7 mouse cellular contexts compared by ENCODE assay signal in the genomic region with DNA sequence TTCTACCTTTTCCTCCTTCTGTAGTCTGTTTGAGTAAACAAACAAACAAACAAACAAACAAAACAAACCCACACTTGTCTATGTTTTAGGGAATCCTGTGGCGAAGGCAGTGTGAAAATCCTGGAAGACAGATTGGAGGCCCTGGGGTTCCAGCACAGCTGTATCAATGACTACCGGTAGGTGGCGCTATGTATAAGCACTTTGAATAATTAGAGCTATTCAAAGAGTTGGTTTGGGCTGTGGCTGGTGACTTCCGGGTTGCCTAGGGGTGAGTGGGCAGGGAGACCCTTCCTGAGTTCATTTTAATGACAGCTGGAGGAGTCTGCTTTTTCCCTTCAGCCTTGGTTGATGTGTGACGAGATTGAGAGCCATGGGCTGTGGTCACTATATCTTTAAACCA. TPM values are rescaled to one million over a fixed set of nuclear protein-coding genes. Genes with fewer than 3 reads are reported as not detected.
A peak's percentile ranks its signal among the peaks of the same experiment; 100 is the strongest.
DNase-seq lines count a peak whose midpoint lies in the region; ATAC-seq and TF ChIP-seq lines count a peak whose summit lies in the region.

No protein-coding gene starts in this region.

- 30% methylated on average over 5 of the region's 5 CpGs for WGBS in liver, embryonic 12.5 days (ENCODE audit: insufficient replicate concordance)
- WGBS in embryonic facial prominence, embryonic 10.5 days = 47% methylated on average over 5 of the region's 5 CpGs
- WGBS in limb, embryonic 14.5 days = 47% methylated on average over 5 of the region's 5 CpGs

- TF ChIP-seq CTCF in G1E (IDR thresholded peaks at IDR 0.05; ENCODE audit: low read depth, low read length) = peak; percentile 69
- TF ChIP-seq CTCF in bone marrow macrophage, adult 2 months (IDR thresholded peaks at IDR 0.05; ENCODE audit: low read depth, low read length) = peak; percentile 95

- no peak overlapping the region for H3K9ac ChIP-seq in liver, embryonic 12.5 days
- H3K9ac ChIP-seq in limb, embryonic 14.5 days (ENCODE audit: low read depth, low read length, severe bottlenecking) = no peak overlapping the region

- H3K9me3 ChIP-seq in liver, embryonic 12.5 days (replicated peaks) = no peaks in the 10 kb centered on the region
- no peaks in the 10 kb centered on the region for H3K9me3 ChIP-seq in G1E (replicated peaks)
- no peaks in the 10 kb centered on the region for H3K9me3 ChIP-seq in embryonic facial prominence, embryonic 10.5 days
- H3K9me3 ChIP-seq in limb, embryonic 14.5 days (ENCODE audit: control insufficient read depth, low read length) = no peaks in the 10 kb centered on the region

- H3K27ac ChIP-seq in liver, embryonic 12.5 days = no peak overlapping the region
- no peak overlapping the region for H3K27ac ChIP-seq in bone marrow macrophage, adult 2 months (ENCODE audit: insufficient read depth, low read depth, low read length)
- H3K27ac ChIP-seq in embryonic facial prominence, embryonic 10.5 days (replicated peaks) = no peak overlapping the region
- H3K27ac ChIP-seq in limb, embryonic 14.5 days (replicated peaks; ENCODE audit: low read depth, low read length) = no peak overlapping the region

- no peak for ATAC-seq in liver, embryonic 12.5 days
- no peak for ATAC-seq in G1E (ENCODE audit: extremely low read depth, insufficient number of reproducible peaks, low FRiP score, poor library complexity, severe bottlenecking)
- ATAC-seq in limb, embryonic 14.5 days (ENCODE audit: low FRiP score, low read depth) = no peak

- no peak overlapping the region for H3K4me3 ChIP-seq in liver, embryonic 12.5 days
- H3K4me3 ChIP-seq in G1E (ENCODE audit: low read depth, low read length) = no peak overlapping the region
- H3K4me3 ChIP-seq in bone marrow macrophage, adult 2 months (ENCODE audit: insufficient read depth, low read length) = no peak overlapping the region
- no peak overlapping the region for H3K4me3 ChIP-seq in embryonic facial prominence, embryonic 10.5 days
- no peak overlapping the region for H3K4me3 ChIP-seq in limb, embryonic 14.5 days (replicated peaks; ENCODE audit: low read length)

- DNase-seq in liver (peak; percentile 40), G1E (ENCODE audit: low spot score) (peak; percentile 17)
- peak; percentile 41 for DNase-seq in embryonic facial prominence, embryonic 10.5 days (ENCODE audit: low spot score)
- DNase-seq in limb, embryonic 14.5 days (ENCODE audit: low spot score) = peak; percentile 40
- DNase-seq in spleen, postnatal 10 days (ENCODE audit: low spot score in 2 of 2) = peak; percentile 45 to 70

- TF ChIP-seq POLR2A in bone marrow macrophage, adult 2 months (IDR thresholded peaks at IDR 0.05; ENCODE audit: borderline replicate concordance, low read depth, low read length) = no peak
- TF ChIP-seq POLR2A in limb, embryonic 14.5 days (IDR thresholded peaks at IDR 0.05; ENCODE audit: borderline replicate concordance, extremely low read depth, insufficient read depth, insufficient read length) = no peak

- 0 out of 2 replicates have a peak, but pooled peaks cover 5% of the 10 kb centered on the region for H3K4me1 ChIP-seq in liver, embryonic 12.5 days
- H3K4me1 ChIP-seq in G1E (ENCODE audit: insufficient read depth, low read depth, low read length) = peaks cover 8% of the 10 kb centered on the region
- H3K4me1 ChIP-seq in bone marrow macrophage, adult 2 months (ENCODE audit: control insufficient read depth, insufficient read depth, low read length) = peaks cover 7% of the 10 kb centered on the region
- H3K4me1 ChIP-seq in embryonic facial prominence, embryonic 10.5 days = no peaks in the 10 kb centered on the region
- no peaks in the 10 kb centered on the region for H3K4me1 ChIP-seq in limb, embryonic 14.5 days (ENCODE audit: control insufficient read depth, insufficient read depth, low read length)

- H3K36me3 ChIP-seq in liver, embryonic 12.5 days = no peaks in the 10 kb centered on the region
- H3K36me3 ChIP-seq in G1E (replicated peaks) = no peaks in the 10 kb centered on the region
- H3K36me3 ChIP-seq in embryonic facial prominence, embryonic 10.5 days (replicated peaks) = no peaks in the 10 kb centered on the region
- no peaks in the 10 kb centered on the region for H3K36me3 ChIP-seq in limb, embryonic 14.5 days (ENCODE audit: control insufficient read depth, insufficient read depth, low read length)

- H3K27me3 ChIP-seq in liver, embryonic 12.5 days (replicated peaks) = no peaks in the 10 kb centered on the region
- H3K27me3 ChIP-seq in G1E (ENCODE audit: insufficient read depth, low read length) = peaks cover 8% of the 10 kb centered on the region
- H3K27me3 ChIP-seq in embryonic facial prominence, embryonic 10.5 days (replicated peaks; ENCODE audit: low read depth, poor library complexity, severe bottlenecking) = no peaks in the 10 kb centered on the region
- H3K27me3 ChIP-seq in limb, embryonic 14.5 days (ENCODE audit: control insufficient read depth, insufficient read depth, low read length) = no peaks in the 10 kb centered on the region

- no peak overlapping the region for H3K4me2 ChIP-seq in liver, embryonic 12.5 days
- H3K4me2 ChIP-seq in limb, embryonic 14.5 days (replicated peaks; ENCODE audit: low read depth, low read length, severe bottlenecking) = no peak overlapping the region

RNA-seq across cellular contexts. Expression of a gene that starts 15.9 kb away (rescaled TPM):
- 26.7 and 27.3 TPM in 2 replicates for polyA plus RNA-seq in liver, embryonic 12.5 days (2016; fragmentation: Nextera tagmentation; extraction: Ambion mirVana)
- total RNA-seq in G1E (2014; fragmentation: Nextera tagmentation) (63.6 and 64.5 TPM in 2 replicates), G1E (2017) (119 and 124 TPM in 2 replicates)
- polyA plus RNA-seq in G1E (2012) = 18.2 and 20.0 TPM in 2 replicates
- 46.5 and 47.2 TPM in 2 replicates for polyA plus RNA-seq in bone marrow macrophage, adult 2 months (2012; ENCODE audit: insufficient read depth, insufficient read length, missing spikeins)
- 52.3 and 52.7 TPM in 2 replicates for polyA plus RNA-seq in embryonic facial prominence, embryonic 10.5 days (2016; fragmentation: Nextera tagmentation; extraction: Ambion mirVana)
- polyA plus RNA-seq in limb, embryonic 14.5 days (2012; rRNA removed) = 39.5 and 43.4 TPM in 2 replicates
- polyA plus RNA-seq in limb, embryonic 14.5 days (2014; fragmentation: Nextera tagmentation; extraction: Ambion mirVana) = 58.7 and 64.1 TPM in 2 replicates

RNA-seq across cellular contexts. Expression of a gene that starts 18.7 kb away (rescaled TPM):
- polyA plus RNA-seq in liver, embryonic 12.5 days (2016; fragmentation: Nextera tagmentation; extraction: Ambion mirVana) = 0.20 and 0.26 TPM in 2 replicates
- total RNA-seq in G1E (2014; fragmentation: Nextera tagmentation) (not detected in 2 replicates), G1E (2017) (0.99 and 1.1 TPM in 2 replicates)
- polyA plus RNA-seq in G1E (2012) = not detected in 2 replicates
- polyA plus RNA-seq in bone marrow macrophage, adult 2 months (2012; ENCODE audit: insufficient read depth, insufficient read length, missing spikeins) = 33.5 and 34.6 TPM in 2 replicates
- 0.17 TPM in 1 of 2 replicates, not detected in the other for polyA plus RNA-seq in embryonic facial prominence, embryonic 10.5 days (2016; fragmentation: Nextera tagmentation; extraction: Ambion mirVana)
- 0.10 and 0.16 TPM in 2 replicates for polyA plus RNA-seq in limb, embryonic 14.5 days (2012; rRNA removed)
- 0.12 TPM in 1 of 2 replicates, not detected in the other for polyA plus RNA-seq in limb, embryonic 14.5 days (2014; fragmentation: Nextera tagmentation; extraction: Ambion mirVana)

RNA-seq across cellular contexts. Expression of a gene that starts 31.0 kb away (rescaled TPM):
- 13.2 and 13.9 TPM in 2 replicates for polyA plus RNA-seq in liver, embryonic 12.5 days (2016; fragmentation: Nextera tagmentation; extraction: Ambion mirVana)
- total RNA-seq in G1E (2014; fragmentation: Nextera tagmentation) (not detected in 2 replicates), G1E (2017) (0.05 and 0.35 TPM in 2 replicates)
- not detected in 2 replicates for polyA plus RNA-seq in G1E (2012)
- not detected in 2 replicates for polyA plus RNA-seq in bone marrow macrophage, adult 2 months (2012; ENCODE audit: insufficient read depth, insufficient read length, missing spikeins)
- polyA plus RNA-seq in embryonic facial prominence, embryonic 10.5 days (2016; fragmentation: Nextera tagmentation; extraction: Ambion mirVana) = 7.0 and 7.7 TPM in 2 replicates
- 5.3 and 6.5 TPM in 2 replicates for polyA plus RNA-seq in limb, embryonic 14.5 days (2012; rRNA removed)
- polyA plus RNA-seq in limb, embryonic 14.5 days (2014; fragmentation: Nextera tagmentation; extraction: Ambion mirVana) = 7.4 and 7.7 TPM in 2 replicates

Comparison
In these comparisons a context has a peak if more than half of its experiments do, and no peak if none do; other contexts are left out.
1. RNA of a gene that starts 18.7 kb away (polyA plus RNA-seq): 33.5 to 34.6 TPM in bone marrow macrophage, adult 2 months; 0.20 to 0.26 TPM in liver, embryonic 12.5 days, 0.17 TPM in embryonic facial prominence, embryonic 10.5 days, 0.10 to 0.16 TPM in limb, embryonic 14.5 days and not detected in G1E; every median in the first group is over 10 times any median in the second.
2. Peak in every context shown above with its lines, with median percentiles within 50 percentile points of each other: DNase-seq.